Mouse (Mus musculus) midbrain, postnatal 0 days (tissue): ENCODE results near the gene Cse1l. TPM values are rescaled to one million over a fixed set of nuclear protein-coding genes. Genes with fewer than 3 reads are reported as not detected.

Experiments
- ATAC-seq: fragments of 200-750 bp; cut with Nextera tagmentation; 2 replicates; pipeline ENCODE4 v1.8.0; 2017; ENCODE audit warnings: moderate number of reproducible peaks, mild to moderate bottlenecking, moderate TSS enrichment, moderate library complexity; ENCODE audit not compliant: low FRiP score
- DNase-seq: peaks from one replicate; pipeline ENCODE4 v3.0.0-alpha.2; 2015; ENCODE audit warnings: low spot score
- H3K27ac ChIP-seq: fragments of 300-500 bp; sonication (generic); 2 replicates; pipeline ENCODE4 v1.5.1; 2014; ENCODE audit warnings: low read depth, mild to moderate bottlenecking, low read length, mixed read lengths
- H3K27me3 ChIP-seq: fragments of 300-500 bp; sonication (generic); 2 replicates; pipeline ENCODE4 v1.6.1; 2014; ENCODE audit warnings: low read length, control low read depth, mixed read lengths; ENCODE audit not compliant: insufficient read depth
- H3K36me3 ChIP-seq: fragments of 300-500 bp; sonication (generic); 2 replicates; pipeline ENCODE4 v1.6.1; 2014; ENCODE audit warnings: low read length, control low read depth, mixed read lengths; ENCODE audit not compliant: insufficient read depth
- H3K4me1 ChIP-seq: fragments of 300-500 bp; sonication (generic); 2 replicates; pipeline ENCODE4 v1.6.1; 2014; ENCODE audit warnings: mild to moderate bottlenecking, control low read depth, antibody characterized with exemption, low read length, mixed read lengths; ENCODE audit not compliant: insufficient read depth
- H3K4me2 ChIP-seq: fragments of 300-500 bp; sonication (generic); 2 replicates; pipeline ENCODE4 v1.6.1; 2014; ENCODE audit warnings: low read depth, mild to moderate bottlenecking, low read length, mixed read lengths; ENCODE audit not compliant: poor library complexity, severe bottlenecking
- H3K4me3 ChIP-seq: fragments of 300-500 bp; sonication (generic); 2 replicates; pipeline ENCODE4 v1.5.1; 2014; ENCODE audit warnings: low read depth, mild to moderate bottlenecking, low read length, moderate library complexity
- H3K9ac ChIP-seq: fragments of 300-500 bp; sonication (generic); replicated peaks from 2 replicates; pipeline ENCODE4 v1.6.1; 2014; ENCODE audit warnings: mild to moderate bottlenecking, low read length, moderate library complexity, mixed read lengths; ENCODE audit not compliant: poor library complexity, severe bottlenecking
- H3K9me3 ChIP-seq: fragments of 300-500 bp; sonication (generic); 2 replicates; pipeline ENCODE4 v1.6.1; 2016; ENCODE audit warnings: low read length, control low read depth
- CTCF ChIP-seq: IDR thresholded peaks from 2 replicates; pipeline ENCODE4 v1.5.1; 2016; ENCODE audit warnings: antibody characterized with exemption, mild to moderate bottlenecking
- WGBS: fragments of 180-500 bp; shearing (Covaris S2); extraction: QIAGEN DNeasy Blood & Tissue Kit; methylation state at CpG from one replicate; pipeline ENCODE4 v1.1.7; 2014; 5-methylcytosine and 5-hydroxymethylcytosine counted together
- polyA plus RNA-seq: library from polyadenylated mRNA; unstranded; fragments of >200 nt; fragmentation: Nextera tagmentation; extraction: Ambion mirVana; gene quantifications from 2 replicates; pipeline ENCODE4 v1.2.1, GENCODE M21; 2015
- total RNA-seq: library from RNA; depleted of rRNA; stranded (reverse); fragments of >200 nt; gene quantifications from 2 replicates; pipeline ENCODE4 v1.2.3, GENCODE M21; 2014

Cse1l gene
- total and polyA plus RNA-seq, 2 experiments from 2014 or later, result 69.7 to 88.7 TPM

DNA sequence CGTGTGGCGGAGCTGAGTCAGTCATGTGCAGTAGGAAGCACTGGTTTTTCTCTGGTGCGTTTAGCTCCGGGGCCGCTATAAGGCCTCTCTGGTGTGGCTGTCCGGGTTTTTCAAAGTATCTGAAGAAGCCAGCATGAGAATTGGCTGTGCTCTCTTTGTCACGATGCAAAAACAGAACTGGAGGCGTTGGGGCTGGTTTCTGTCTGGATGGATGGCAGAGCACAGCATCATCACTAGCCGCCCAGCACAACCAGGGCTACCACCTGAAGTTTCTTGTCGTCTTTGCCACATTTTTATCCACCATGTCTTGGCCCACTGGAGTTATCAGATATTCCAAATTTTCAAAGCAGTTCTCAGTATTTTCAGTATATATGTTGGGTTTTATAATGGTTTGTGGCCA lies 43.1 kb downstream of the Cse1l start:
- H3K27me3 ChIP-seq, result no peaks in the 10 kb centered on the region
- H3K4me1 ChIP-seq, result no peaks in the 10 kb centered on the region
- DNase-seq, result no peak
- WGBS, result 88% methylated on average over 10 of the region's 10 CpGs
- H3K4me2 ChIP-seq, result no peak overlapping the region
- no peak overlapping the region for H3K27ac ChIP-seq
- no peak overlapping the region for H3K9ac ChIP-seq
- no peak overlapping the region for H3K4me3 ChIP-seq
- no peak for TF ChIP-seq CTCF
- peaks cover 65% of the 10 kb centered on the region for H3K36me3 ChIP-seq
- H3K9me3 ChIP-seq, result no peaks in the 10 kb centered on the region
- no peak for ATAC-seq

DNA sequence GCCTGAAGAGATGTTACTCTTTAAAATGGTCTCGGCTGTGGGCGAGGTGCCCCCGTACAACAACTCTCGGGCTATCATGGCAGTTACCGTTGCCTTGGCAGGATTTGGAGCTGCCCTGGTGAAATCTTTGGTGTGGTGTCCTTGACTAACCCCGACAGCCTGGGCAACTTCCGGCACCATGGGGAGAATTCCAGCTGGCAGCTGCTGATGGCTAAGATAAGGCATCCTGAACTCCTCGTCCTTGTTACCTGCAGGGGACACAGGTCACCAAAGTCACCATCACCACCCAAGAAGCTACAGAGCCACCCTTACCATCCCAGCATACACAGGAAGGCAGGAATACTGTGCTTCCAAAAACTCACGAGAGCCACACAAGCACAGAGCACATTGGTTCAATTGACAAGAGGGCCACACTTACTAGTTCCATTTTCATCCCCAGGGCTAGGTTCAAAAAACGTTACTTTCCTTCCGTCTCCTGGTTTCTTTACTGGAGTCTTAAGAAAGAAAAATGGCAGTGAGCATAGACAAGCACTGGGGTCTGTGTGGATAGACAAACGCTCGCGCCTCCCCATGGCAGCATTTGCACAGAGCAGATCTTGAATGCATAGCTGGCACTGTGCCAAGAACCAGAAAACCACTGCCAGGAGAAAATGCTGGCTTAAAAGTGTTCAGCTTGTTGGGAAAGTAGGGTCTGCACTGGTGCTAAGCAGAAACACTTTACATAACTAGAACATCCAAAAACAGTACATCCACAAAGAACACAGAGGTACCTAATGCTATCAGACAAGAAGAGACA lies 45.2 kb downstream of the Cse1l start:
- H3K27ac ChIP-seq, result no peak overlapping the region
- 76% methylated on average over 14 of the region's 14 CpGs for WGBS

DNA sequence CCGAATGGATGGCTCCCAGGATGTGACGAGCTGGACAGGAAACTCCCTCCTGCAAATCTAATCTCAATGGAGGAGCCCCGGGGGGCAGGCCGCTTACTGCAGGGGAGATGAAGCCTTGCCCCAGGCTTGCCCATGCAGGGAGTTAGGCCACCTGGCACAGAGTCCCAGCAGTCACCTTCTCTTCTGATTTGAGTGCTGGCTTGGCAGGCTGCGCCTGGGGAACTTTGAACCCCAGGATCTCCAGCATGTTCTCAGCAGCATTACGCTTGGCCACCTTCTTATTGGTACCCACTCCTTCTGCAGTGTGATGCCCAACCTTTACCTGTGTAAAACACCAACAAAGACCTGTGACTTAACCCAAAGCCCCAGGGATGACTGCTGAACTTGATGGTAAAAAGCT lies 46.3 kb downstream of the Cse1l start:
- no peak overlapping the region for H3K27ac ChIP-seq
- peaks cover 72% of the 10 kb centered on the region for H3K36me3 ChIP-seq
- DNase-seq, result no peak
- no peak overlapping the region for H3K9ac ChIP-seq
- WGBS, result 84% methylated on average over 6 of the region's 6 CpGs
- no peaks in the 10 kb centered on the region for H3K4me1 ChIP-seq
- no peak for ATAC-seq
- no peaks in the 10 kb centered on the region for H3K9me3 ChIP-seq
- no peaks in the 10 kb centered on the region for H3K27me3 ChIP-seq
- no peak for TF ChIP-seq CTCF
- no peak overlapping the region for H3K4me2 ChIP-seq
- H3K4me3 ChIP-seq, result no peak overlapping the region

More for the DNA sequence above, 45.2 kb downstream of the Cse1l start:
- Histone ChIP-seq H3K9me3 (no peaks in the 10 kb centered on the region), H3K27me3 (no peaks in the 10 kb centered on the region), H3K9ac (no peak overlapping the region), H3K4me1 (no peaks in the 10 kb centered on the region), H3K4me2 (no peak overlapping the region), H3K4me3 (no peak overlapping the region), H3K36me3 (peaks cover 66% of the 10 kb centered on the region)
- no peak for ATAC-seq
- peak; percentile 62 for DNase-seq
- TF ChIP-seq CTCF, result no peak

DNA sequence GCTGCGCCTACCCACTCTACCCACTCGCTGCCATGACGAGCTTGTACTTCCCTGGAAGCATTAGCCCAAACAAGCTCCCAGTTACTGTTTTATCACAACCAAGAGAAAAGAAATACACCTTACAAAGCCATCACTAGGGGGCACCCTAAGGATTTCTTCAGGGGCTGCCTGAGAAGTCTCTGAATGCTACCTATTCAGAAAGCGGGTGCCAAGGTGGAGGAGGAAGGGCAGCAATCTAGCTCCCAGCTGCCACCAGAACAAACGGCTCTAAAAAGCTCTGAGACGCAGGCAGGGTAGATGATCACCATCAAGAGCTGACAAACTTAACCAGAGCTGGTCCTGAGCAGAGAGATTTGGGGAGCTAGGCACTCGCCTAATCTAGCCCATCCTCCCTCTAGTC lies 51.0 kb downstream of the Cse1l start:
- Histone ChIP-seq H3K36me3 (peaks cover 59% of the 10 kb centered on the region), H3K9me3 (no peaks in the 10 kb centered on the region), H3K4me1 (no peaks in the 10 kb centered on the region), H3K27ac (no peak overlapping the region), H3K9ac (no peak overlapping the region), H3K27me3 (no peaks in the 10 kb centered on the region), H3K4me3 (no peak overlapping the region), H3K4me2 (no peak overlapping the region)
- 72% methylated on average over 7 of the region's 7 CpGs for WGBS
- peak; percentile 62 for TF ChIP-seq CTCF
- ATAC-seq (no peak), DNase-seq (peak; percentile 38)

DNA sequence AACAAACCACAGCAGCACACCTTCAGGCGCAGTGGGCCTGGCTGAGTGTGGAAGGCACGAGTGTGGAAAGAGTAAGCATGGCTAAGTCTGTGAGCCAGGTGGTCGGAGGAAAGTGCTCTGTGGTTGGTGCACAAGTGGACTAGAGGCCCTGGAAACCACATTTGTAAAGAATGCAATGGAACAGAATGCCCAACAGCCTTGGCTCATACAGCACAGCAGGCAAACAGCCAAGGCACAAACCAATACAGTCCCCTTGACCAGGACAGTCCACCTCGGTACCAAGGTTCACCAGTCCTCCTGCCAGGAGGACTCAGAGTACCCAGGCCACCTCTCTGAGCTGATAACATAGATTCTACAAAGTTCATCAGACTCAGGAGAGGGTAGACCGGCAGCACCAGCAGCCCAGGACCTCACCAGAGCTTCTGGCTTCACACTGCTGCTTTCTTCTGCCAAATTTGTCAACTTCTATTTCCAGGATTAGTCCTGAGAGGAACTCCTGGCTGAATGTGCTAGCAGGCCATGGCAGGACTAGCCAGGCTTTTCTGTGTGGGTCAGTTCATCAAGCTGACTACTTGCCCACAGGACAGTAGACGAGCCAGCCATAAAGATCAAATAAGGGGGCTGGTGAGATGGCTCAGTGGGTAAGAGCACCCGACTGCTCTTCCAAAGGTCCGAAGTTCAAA lies 54.9 kb downstream of the Cse1l start:
- Histone ChIP-seq H3K9me3 (no peaks in the 10 kb centered on the region), H3K27ac (no peak overlapping the region), H3K27me3 (no peaks in the 10 kb centered on the region), H3K36me3 (peaks cover 33% of the 10 kb centered on the region), H3K4me3 (no peak overlapping the region), H3K9ac (no peak overlapping the region), H3K4me1 (no peaks in the 10 kb centered on the region), H3K4me2 (no peak overlapping the region)
- no peak for DNase-seq
- ATAC-seq, result no peak
- no peak for TF ChIP-seq CTCF
- 88% methylated on average over 8 of the region's 8 CpGs for WGBS

DNA sequence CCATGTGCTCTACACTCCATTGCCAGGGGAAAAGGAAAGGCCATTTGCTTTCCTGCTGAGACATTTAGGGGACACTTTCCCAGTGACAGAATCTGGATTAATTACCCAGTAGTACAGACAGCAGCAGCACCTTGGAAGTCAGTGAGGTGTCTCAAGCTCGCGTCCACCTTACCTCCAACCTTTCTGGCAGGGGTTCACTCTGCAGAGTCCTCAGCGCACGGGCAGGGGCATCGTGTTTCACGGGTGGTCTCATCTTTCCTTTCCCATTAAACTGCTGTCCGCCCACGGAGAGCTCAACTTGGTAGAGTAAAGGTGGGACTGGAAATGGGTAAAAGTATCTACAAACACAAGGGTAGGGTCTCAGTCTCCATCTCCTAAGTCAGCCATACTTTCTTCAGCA lies 57.4 kb downstream of the Cse1l start:
- no peak overlapping the region for H3K4me2 ChIP-seq
- H3K9me3 ChIP-seq, result no peaks in the 10 kb centered on the region
- no peak overlapping the region for H3K27ac ChIP-seq
- WGBS, result 88% methylated on average over 8 of the region's 8 CpGs
- ATAC-seq (no peak), DNase-seq (no peak)
- no peaks in the 10 kb centered on the region for H3K4me1 ChIP-seq
- peaks cover 18% of the 10 kb centered on the region for H3K36me3 ChIP-seq
- no peaks in the 10 kb centered on the region for H3K27me3 ChIP-seq
- no peak overlapping the region for H3K4me3 ChIP-seq
- no peak for TF ChIP-seq CTCF
- no peak overlapping the region for H3K9ac ChIP-seq
